Mouse (Mus musculus) adrenal gland, postnatal 25 days (tissue): ENCODE results near the gene Hnrnph1. TPM values are rescaled to one million over a fixed set of nuclear protein-coding genes. Genes with fewer than 3 reads are reported as not detected.
"Not testable (repeated sequence)": the region's sequence is repeated elsewhere in the genome, so short reads cannot be mapped to it uniquely, and the experiment has no call there.

Experiments used
- DNase-seq: peaks from one replicate; pipeline ENCODE4 v3.0.0; 2021; ENCODE audit warnings: mixed read lengths
- long read RNA-seq: library from polyadenylated mRNA; stranded (forward); transcript quantifications from one replicate; pipeline ENCODE4 v2.0.0, GENCODE M21; 2021
- total RNA-seq: library from RNA; stranded (reverse); gene quantifications from 2 replicates; pipeline ENCODE4 v1.2.3, GENCODE M21; 2021

Hnrnph1 gene
- 310 and 324 TPM in 2 replicates for total RNA-seq
- long read RNA-seq, transcript Hnrnph1-201 (14 exons, 2,225 nt): major isoform, 6 of 31 reads
- long read RNA-seq, partial matches to known transcripts: 9 of 31 reads
- long read RNA-seq, other reads (novel, unspliced or antisense): 16 of 31 reads

- peak; percentile 96 for DNase-seq
Observed at GRCm38 (mm10) chr11:50376911-50377891, at the start of gene Hnrnph1. Hnrnph1 (plus strand) TSS chr11:50376990.

- no peak for DNase-seq
Observed at GRCm38 (mm10) chr11:50328075-50328625, 48.6 kb upstream of the Hnrnph1 start.

- DNase-seq: no peak
Observed at GRCm38 (mm10) chr11:50329378-50329777, 47.4 kb upstream of the Hnrnph1 start.

GRCm38 (mm10) chr11:50333181-50333580, 43.6 kb upstream of the Hnrnph1 start:
- peak; percentile 20 for DNase-seq

GRCm38 (mm10) chr11:50336126-50336525, 40.7 kb upstream of the Hnrnph1 start:
- no peak for DNase-seq

- no peak for DNase-seq
Observed at GRCm38 (mm10) chr11:50336891-50337290, 39.9 kb upstream of the Hnrnph1 start.

GRCm38 (mm10) chr11:50345486-50345885, 31.3 kb upstream of the Hnrnph1 start:
- no peak for DNase-seq

- no peak for DNase-seq
Observed at GRCm38 (mm10) chr11:50346256-50347032, 30.3 kb upstream of the Hnrnph1 start.

GRCm38 (mm10) chr11:50352177-50352576, 24.6 kb upstream of the Hnrnph1 start:
- DNase-seq: no peak

GRCm38 (mm10) chr11:50354162-50354561, 22.6 kb upstream of the Hnrnph1 start, which contains the start of gene Cby3:
Cby3 (plus strand) TSS chr11:50354462.
- no peak for DNase-seq

GRCm38 (mm10) chr11:50354851-50355250, 21.9 kb upstream of the Hnrnph1 start:
- DNase-seq: no peak

- no peak for DNase-seq
Observed at GRCm38 (mm10) chr11:50355395-50355794, 21.4 kb upstream of the Hnrnph1 start.

GRCm38 (mm10) chr11:50358950-50359861, 17.6 kb upstream of the Hnrnph1 start:
- DNase-seq: peak; percentile 48

GRCm38 (mm10) chr11:50361282-50361681, 15.5 kb upstream of the Hnrnph1 start:
- DNase-seq: not testable (repeated sequence)

- peak; percentile 56 for DNase-seq
Observed at GRCm38 (mm10) chr11:50364548-50364947, 12.2 kb upstream of the Hnrnph1 start.

- DNase-seq: no peak
Observed at GRCm38 (mm10) chr11:50365322-50365721, 11.5 kb upstream of the Hnrnph1 start.

GRCm38 (mm10) chr11:50367531-50367930, 9.3 kb upstream of the Hnrnph1 start:
- DNase-seq: no peak

- no peak for DNase-seq
Observed at GRCm38 (mm10) chr11:50369360-50369911, 7.4 kb upstream of the Hnrnph1 start.

- no peak for DNase-seq
Observed at GRCm38 (mm10) chr11:50370969-50371368, 5.8 kb upstream of the Hnrnph1 start.

GRCm38 (mm10) chr11:50371399-50371841, 5.4 kb upstream of the Hnrnph1 start:
- peak; percentile 68 for DNase-seq

GRCm38 (mm10) chr11:50371911-50372310, 4.9 kb upstream of the Hnrnph1 start:
- no peak for DNase-seq
